Mouse (Mus musculus): Measurements from ENCODE around the gene Dhx30. TPM values are rescaled to one million over a fixed set of nuclear protein-coding genes. Genes with fewer than 3 reads are reported as not detected.

The Dhx30 gene
- 29.1 and 36.5 TPM in 2 replicates for polyA plus RNA-seq (2012; rRNA removed; ENCODE audit: low replicate concordance)

GRCm38 (mm10) chr9:110117779-110118139 lies at the start of gene Dhx30:
Dhx30 (minus strand) TSS chr9:110117830.

GRCm38 (mm10) chr9:110116977-110117778 lies 452 bp downstream of the Dhx30 start, which contains the start of gene Smarcc1:
Smarcc1 (plus strand) TSS chr9:110117708.

Other genes starting within 250 kb of the Dhx30 start
- gene Cdc25a, start 242.3 kb downstream of the Dhx30 start, polyA plus RNA-seq (2012; rRNA removed; ENCODE audit: low replicate concordance) = 13.4 and 20.7 TPM in 2 replicates
- 139 and 232 TPM in 2 replicates for gene Map4, start 186.4 kb downstream of the Dhx30 start, polyA plus RNA-seq (2012; rRNA removed; ENCODE audit: low replicate concordance)
- gene Smarcc1, start 122 bp downstream of the Dhx30 start, polyA plus RNA-seq (2012; rRNA removed; ENCODE audit: low replicate concordance) = 8.1 and 11.8 TPM in 2 replicates
- gene Cspg5, start 126.0 kb upstream of the Dhx30 start, polyA plus RNA-seq (2012; rRNA removed; ENCODE audit: low replicate concordance) = 0.24 and 0.26 TPM in 2 replicates
- 4.6 and 6.5 TPM in 2 replicates for gene Elp6, start 187.3 kb upstream of the Dhx30 start, polyA plus RNA-seq (2012; rRNA removed; ENCODE audit: low replicate concordance)
- 27.0 and 31.7 TPM in 2 replicates for gene Scap, start 215.5 kb upstream of the Dhx30 start, polyA plus RNA-seq (2012; rRNA removed; ENCODE audit: low replicate concordance)

All from duodenum, adult 2 months (tissue).